Mouse (Mus musculus): ENCODE data around the gene Milr1. TPM values are rescaled to one million over a fixed set of nuclear protein-coding genes. Genes with fewer than 3 reads are reported as not detected.

The Milr1 gene
- polyA plus RNA-seq, 1 experiment from 2014 or later = 0.95 TPM

DNA sequence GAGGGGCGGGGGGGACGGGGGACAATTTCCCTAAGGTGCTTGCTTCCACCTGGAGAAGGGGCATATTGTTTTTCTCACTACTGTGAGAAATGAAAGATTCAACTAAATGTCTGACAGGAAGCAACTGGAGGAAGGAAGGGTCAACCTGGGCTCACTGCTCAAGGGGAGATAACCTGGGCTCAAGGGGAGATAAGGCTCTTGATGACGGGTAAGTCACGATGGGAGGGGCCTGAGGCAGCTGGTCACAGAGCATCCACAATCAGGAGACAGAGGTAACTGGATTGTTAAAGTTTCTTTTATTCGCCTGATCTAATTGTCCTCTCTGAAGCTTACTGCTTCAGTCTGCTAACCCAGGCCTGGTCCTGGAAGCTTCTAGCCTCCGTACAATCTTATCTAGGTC lies 2.3 kb downstream of the Milr1 start:
- Histone ChIP-seq H3K36me3 (no peaks in the 10 kb centered on the region), H3K27me3 (replicated peaks) (no peaks in the 10 kb centered on the region), H3K4me3 (no peak overlapping the region), H3K9me3 (replicated peaks) (no peaks in the 10 kb centered on the region), H3K4me1 (replicated peaks) (peaks cover 16% of the 10 kb centered on the region), H3K9ac (no peak overlapping the region), H3K27ac (ENCODE audit: poor library complexity, severe bottlenecking) (no peak overlapping the region), H3K4me2 (no peak overlapping the region)
- 69% methylated on average over 6 of the region's 6 CpGs for WGBS
- ATAC-seq (ENCODE audit: insufficient number of reproducible peaks, low FRiP score) = no peak

DNA sequence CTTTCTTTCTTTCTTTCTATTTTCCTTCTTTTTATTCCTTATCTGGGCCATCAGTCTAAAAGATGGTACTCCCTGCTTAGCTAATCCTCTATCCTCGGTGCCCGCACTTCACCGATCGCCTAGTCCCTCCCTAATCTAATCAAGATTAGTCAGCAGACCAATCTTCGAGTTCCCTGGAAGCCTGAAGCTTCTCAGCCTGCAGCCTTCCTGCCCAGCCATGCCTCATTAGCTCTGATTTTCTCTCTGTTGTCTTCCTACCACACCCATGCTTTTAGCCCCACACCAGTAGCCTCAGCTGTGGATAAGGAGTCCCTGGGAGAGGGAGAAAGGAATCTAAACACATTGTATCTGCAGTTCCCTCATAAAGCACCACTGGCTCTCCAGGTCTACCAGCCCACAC lies 4.6 kb downstream of the Milr1 start:
- Histone ChIP-seq H3K9ac (no peak overlapping the region), H3K4me1 (replicated peaks) (peaks cover 18% of the 10 kb centered on the region), H3K4me2 (no peak overlapping the region), H3K9me3 (replicated peaks) (no peaks in the 10 kb centered on the region), H3K36me3 (no peaks in the 10 kb centered on the region), H3K4me3 (no peak overlapping the region), H3K27me3 (replicated peaks) (no peaks in the 10 kb centered on the region), H3K27ac (ENCODE audit: poor library complexity, severe bottlenecking) (no peak overlapping the region)
- 24% methylated on average over 5 of the region's 5 CpGs for WGBS
- ATAC-seq (ENCODE audit: insufficient number of reproducible peaks, low FRiP score) = no peak

DNA sequence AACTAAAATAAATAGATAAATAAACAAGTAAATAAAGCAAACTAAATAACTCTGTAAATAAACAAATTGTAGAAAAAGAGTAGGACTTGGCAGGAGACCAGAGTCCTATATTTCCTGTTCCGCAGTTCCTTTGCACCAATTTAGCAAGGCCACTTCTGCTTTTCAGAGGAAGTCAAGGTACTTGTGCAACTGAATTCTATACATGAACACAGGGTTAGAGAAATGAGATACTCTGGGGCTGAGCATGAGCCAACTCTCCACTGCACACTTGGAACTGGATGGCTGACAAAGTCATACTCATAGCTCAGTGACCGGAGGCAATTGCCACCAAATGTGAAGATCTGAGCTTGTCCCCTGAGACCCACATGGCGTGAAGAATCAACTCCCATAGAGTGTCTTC lies 8.0 kb downstream of the Milr1 start:
- 92% methylated on average over 3 of the region's 3 CpGs for WGBS
- no peak overlapping the region for H3K27ac ChIP-seq (ENCODE audit: poor library complexity, severe bottlenecking)
- no peak overlapping the region for H3K4me2 ChIP-seq
- no peaks in the 10 kb centered on the region for H3K9me3 ChIP-seq (replicated peaks)
- no peak overlapping the region for H3K9ac ChIP-seq
- peaks cover 40% of the 10 kb centered on the region for H3K4me1 ChIP-seq (replicated peaks)
- no peak for ATAC-seq (ENCODE audit: insufficient number of reproducible peaks, low FRiP score)
- H3K27me3 ChIP-seq (replicated peaks) = no peaks in the 10 kb centered on the region
- H3K4me3 ChIP-seq = no peak overlapping the region
- no peaks in the 10 kb centered on the region for H3K36me3 ChIP-seq

- WGBS = 87% methylated on average over 5 of the region's 5 CpGs
- peak overlapping the region; percentile 96 for H3K27ac ChIP-seq (ENCODE audit: poor library complexity, severe bottlenecking)
Measured at GRCm38 (mm10) chr11:106760511-106760910, 9.5 kb downstream of the Milr1 start.

DNA sequence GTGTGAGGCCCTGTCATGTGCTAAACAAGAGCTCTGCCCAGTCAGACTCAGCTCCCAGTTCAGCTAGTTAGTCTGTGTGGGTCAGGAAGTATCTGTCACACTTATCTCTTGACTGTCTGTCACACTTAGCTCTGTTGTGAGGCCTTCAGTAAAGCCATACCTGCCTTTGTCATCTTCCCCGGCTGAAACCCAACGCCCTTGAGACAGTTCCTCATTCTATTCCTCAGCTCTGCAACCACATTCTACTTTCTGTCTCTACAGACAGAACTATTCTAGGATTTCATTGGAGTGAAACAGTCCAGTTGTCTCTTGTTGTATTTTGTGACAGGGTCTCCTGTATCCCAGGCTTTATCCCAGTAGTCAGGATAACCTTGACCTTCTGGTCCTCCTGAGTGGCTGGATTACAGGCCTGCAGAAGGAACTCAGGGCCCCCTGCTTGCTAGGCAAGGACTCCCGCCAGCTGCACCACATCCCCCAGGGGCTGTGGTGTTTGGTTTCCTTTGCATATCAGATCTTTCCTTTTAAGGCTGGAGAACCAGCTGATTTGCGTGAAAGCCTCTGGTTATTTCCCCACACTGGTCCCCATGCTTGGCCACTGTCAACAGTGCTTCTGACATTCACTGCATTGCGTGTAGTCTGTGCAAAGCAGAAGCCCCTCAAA lies 11.2 kb downstream of the Milr1 start:
- Histone ChIP-seq H3K36me3 (peaks cover 21% of the 10 kb centered on the region), H3K9ac (peak overlapping the region; percentile 39; the same call in 1 of the 2 replicates), H3K27ac (ENCODE audit: poor library complexity, severe bottlenecking) (peak overlapping the region; percentile 96), H3K9me3 (replicated peaks) (no peaks in the 10 kb centered on the region), H3K27me3 (replicated peaks) (no peaks in the 10 kb centered on the region), H3K4me1 (replicated peaks) (peaks cover 45% of the 10 kb centered on the region), H3K4me2 (0 out of 2 replicates have a peak overlapping the region, but pooled peaks have one; percentile 6), H3K4me3 (no peak overlapping the region)
- peak; percentile 67 for ATAC-seq (ENCODE audit: insufficient number of reproducible peaks, low FRiP score)
- 4% methylated on average over 5 of the region's 5 CpGs for WGBS

More at GRCm38 (mm10) chr11:106760511-106760910, 9.5 kb downstream of the Milr1 start:
- Histone ChIP-seq H3K9me3 (replicated peaks) (no peaks in the 10 kb centered on the region), H3K4me2 (no peak overlapping the region), H3K9ac (no peak overlapping the region), H3K27me3 (replicated peaks) (no peaks in the 10 kb centered on the region), H3K4me3 (no peak overlapping the region), H3K36me3 (peaks cover 6% of the 10 kb centered on the region; the same call in 1 of the 2 replicates), H3K4me1 (replicated peaks) (peaks cover 45% of the 10 kb centered on the region)
- no peak for ATAC-seq (ENCODE audit: insufficient number of reproducible peaks, low FRiP score)

DNA sequence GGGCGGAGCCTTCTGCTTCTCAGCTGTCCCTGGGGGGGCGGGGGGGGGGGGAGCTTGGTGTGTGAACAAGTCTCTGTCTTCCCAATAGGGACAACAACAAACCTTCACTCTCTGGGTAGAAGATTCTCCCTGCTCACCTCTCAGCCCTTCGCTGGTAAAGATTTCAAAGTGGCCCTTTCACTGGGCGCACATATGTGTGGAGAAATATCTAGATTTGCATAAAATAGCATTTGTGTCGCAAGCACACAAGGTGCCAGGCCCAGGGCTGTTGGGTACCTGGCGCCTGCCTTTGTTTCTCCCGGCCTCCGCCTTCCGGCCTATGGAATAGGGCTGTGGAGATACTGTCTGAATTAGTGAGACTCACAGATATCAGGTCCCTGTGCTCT lies 11.8 kb downstream of the Milr1 start:
- no peak for ATAC-seq (ENCODE audit: insufficient number of reproducible peaks, low FRiP score)
- 49% methylated on average over 9 of the region's 9 CpGs for WGBS
- Histone ChIP-seq H3K9ac (peak overlapping the region; percentile 29; the same call in 1 of the 2 replicates), H3K4me3 (no peak overlapping the region), H3K4me2 (0 out of 2 replicates have a peak overlapping the region, but pooled peaks have one; percentile 6), H3K27ac (ENCODE audit: poor library complexity, severe bottlenecking) (peak overlapping the region; percentile 96), H3K27me3 (replicated peaks) (no peaks in the 10 kb centered on the region), H3K4me1 (replicated peaks) (peaks cover 40% of the 10 kb centered on the region), H3K36me3 (peaks cover 27% of the 10 kb centered on the region), H3K9me3 (replicated peaks) (peaks cover 4% of the 10 kb centered on the region)

DNA sequence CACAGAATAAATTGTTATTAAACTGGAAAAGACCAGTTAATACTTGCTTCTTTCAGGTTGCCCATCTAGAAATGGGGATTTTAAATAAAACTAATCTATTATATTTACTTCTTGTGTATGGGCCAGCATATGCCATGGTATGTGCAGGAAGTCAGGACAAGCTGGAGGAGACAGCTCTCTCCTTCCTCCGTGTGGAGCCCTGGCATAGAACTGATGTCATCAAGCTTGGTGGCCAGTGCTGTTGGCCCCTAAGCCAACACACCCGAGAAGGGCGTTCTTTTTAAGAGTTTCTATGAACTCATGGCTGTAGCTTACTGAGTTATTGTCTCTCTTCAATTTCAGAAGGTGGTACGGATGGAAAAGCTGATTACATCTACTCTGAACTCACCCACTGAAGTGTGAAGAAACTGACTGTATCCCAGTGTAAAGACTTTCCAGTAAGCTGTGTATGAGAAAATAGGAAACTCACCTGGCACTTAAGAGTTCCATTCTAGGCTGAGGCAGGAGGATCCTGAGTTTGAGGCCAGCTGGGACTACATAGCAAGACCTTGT lies 15.7 kb downstream of the Milr1 start:
- peaks cover 61% of the 10 kb centered on the region for H3K36me3 ChIP-seq
- H3K4me2 ChIP-seq = no peak overlapping the region
- 88% methylated on average over 4 of the region's 4 CpGs for WGBS
- no peak overlapping the region for H3K27ac ChIP-seq (ENCODE audit: poor library complexity, severe bottlenecking)
- ATAC-seq (ENCODE audit: insufficient number of reproducible peaks, low FRiP score) = no peak
- H3K9me3 ChIP-seq (replicated peaks) = peaks cover 6% of the 10 kb centered on the region
- H3K9ac ChIP-seq = no peak overlapping the region
- H3K27me3 ChIP-seq (replicated peaks) = no peaks in the 10 kb centered on the region
- no peak overlapping the region for H3K4me3 ChIP-seq
- peaks cover 26% of the 10 kb centered on the region for H3K4me1 ChIP-seq (replicated peaks)

- no peak for ATAC-seq (ENCODE audit: insufficient number of reproducible peaks, low FRiP score)
- Histone ChIP-seq H3K9me3 (replicated peaks) (peaks cover 6% of the 10 kb centered on the region), H3K4me3 (no peak overlapping the region), H3K4me1 (replicated peaks) (peaks cover 18% of the 10 kb centered on the region), H3K36me3 (peaks cover 67% of the 10 kb centered on the region), H3K9ac (no peak overlapping the region), H3K27ac (ENCODE audit: poor library complexity, severe bottlenecking) (no peak overlapping the region), H3K4me2 (no peak overlapping the region), H3K27me3 (replicated peaks) (no peaks in the 10 kb centered on the region)
- whole genome bisulfite sequencing = 88% methylated on average over 4 of the region's 4 CpGs
Measured at GRCm38 (mm10) chr11:106767516-106767915, 16.5 kb downstream of the Milr1 start.

DNA sequence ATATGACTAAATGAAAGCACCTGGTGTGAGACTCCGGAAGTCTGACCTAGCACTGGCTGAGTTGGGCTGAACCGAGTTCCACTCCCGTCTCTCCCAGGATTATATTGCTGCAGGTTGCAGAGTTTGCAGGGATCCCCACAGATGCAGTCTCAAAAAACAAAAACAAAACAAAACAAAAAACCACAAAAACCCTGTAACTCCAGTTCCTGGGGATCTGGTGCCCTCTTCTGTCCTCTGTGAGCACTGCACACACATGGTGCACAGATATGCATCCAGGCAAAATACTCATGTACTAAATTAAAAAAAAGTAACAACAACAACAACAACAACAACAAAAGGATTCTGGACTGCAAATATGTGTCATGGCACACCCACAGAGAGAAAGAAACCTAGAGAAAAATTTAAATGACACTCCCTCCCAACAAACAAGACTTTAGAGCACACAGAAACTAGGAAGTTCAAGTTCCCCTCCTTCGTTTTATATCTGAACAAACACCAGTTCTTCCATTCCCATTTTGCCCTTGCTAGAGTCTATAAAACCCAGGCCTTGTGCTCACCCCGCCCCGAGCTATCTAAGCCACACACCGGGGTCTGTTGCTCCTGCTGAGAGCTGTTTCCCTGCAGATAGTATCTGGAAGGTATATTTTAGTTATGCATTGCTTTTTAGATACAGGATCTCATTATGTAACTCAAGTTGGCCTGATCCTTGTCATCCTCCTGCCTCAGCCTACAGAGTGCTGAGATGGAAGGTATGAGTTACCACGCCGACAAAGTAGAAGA lies 19.4 kb downstream of the Milr1 start:
- Histone ChIP-seq H3K36me3 (peaks cover 91% of the 10 kb centered on the region), H3K4me1 (replicated peaks) (no peaks in the 10 kb centered on the region), H3K9me3 (replicated peaks) (peaks cover 6% of the 10 kb centered on the region), H3K4me2 (no peak overlapping the region), H3K9ac (no peak overlapping the region), H3K27ac (ENCODE audit: poor library complexity, severe bottlenecking) (no peak overlapping the region), H3K27me3 (replicated peaks) (no peaks in the 10 kb centered on the region), H3K4me3 (no peak overlapping the region)
- 94% methylated on average over 9 of the region's 9 CpGs for WGBS
- no peak for ATAC-seq (ENCODE audit: insufficient number of reproducible peaks, low FRiP score)

DNA sequence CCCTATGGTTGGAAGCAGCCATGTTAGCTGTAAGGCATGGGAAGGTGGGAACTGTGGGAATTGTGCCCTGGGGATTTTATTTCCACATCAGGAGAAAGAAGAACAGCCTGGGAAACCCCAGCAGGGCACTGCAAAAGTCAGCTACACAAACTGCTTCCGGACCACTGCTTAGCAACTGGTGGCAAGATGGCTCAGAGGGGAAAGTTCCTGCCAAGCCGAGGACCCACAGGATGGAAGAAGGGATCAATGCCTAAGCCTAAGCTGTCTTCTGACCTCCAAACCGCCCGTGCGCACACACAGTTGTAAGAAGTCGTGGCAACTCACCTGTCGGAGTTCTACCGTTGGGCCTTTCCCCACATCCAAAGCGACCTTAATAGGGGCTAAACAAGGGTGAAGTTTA lies 22.0 kb downstream of the Milr1 start:
- Histone ChIP-seq H3K4me1 (replicated peaks) (peaks cover 6% of the 10 kb centered on the region; the same call in 1 of the 2 replicates), H3K4me2 (no peak overlapping the region), H3K27ac (ENCODE audit: poor library complexity, severe bottlenecking) (no peak overlapping the region), H3K9ac (no peak overlapping the region), H3K27me3 (replicated peaks) (no peaks in the 10 kb centered on the region), H3K9me3 (replicated peaks) (no peaks in the 10 kb centered on the region), H3K36me3 (peaks cover 81% of the 10 kb centered on the region), H3K4me3 (no peak overlapping the region)
- no peak for ATAC-seq (ENCODE audit: insufficient number of reproducible peaks, low FRiP score)
- 91% methylated on average over 9 of the region's 9 CpGs for WGBS

- Histone ChIP-seq H3K36me3 (peaks cover 61% of the 10 kb centered on the region), H3K27me3 (replicated peaks) (no peaks in the 10 kb centered on the region), H3K9ac (no peak overlapping the region), H3K4me3 (no peak overlapping the region), H3K4me2 (no peak overlapping the region), H3K4me1 (replicated peaks) (peaks cover 6% of the 10 kb centered on the region; the same call in 1 of the 2 replicates), H3K27ac (ENCODE audit: poor library complexity, severe bottlenecking) (no peak overlapping the region), H3K9me3 (replicated peaks) (no peaks in the 10 kb centered on the region)
- 93% methylated on average over 4 of the region's 4 CpGs for WGBS
- no peak for ATAC-seq (ENCODE audit: insufficient number of reproducible peaks, low FRiP score)
Measured at GRCm38 (mm10) chr11:106776960-106777359, 25.9 kb downstream of the Milr1 start.

Data from heart, embryonic 12.5 days (tissue).